Mouse (Mus musculus) erythroblast, embryonic 14.5 days (primary cell): ENCODE results near the gene Slc44a2.

Experiments
- GATA1 ChIP-seq: IDR thresholded peaks from 2 replicates; pipeline ENCODE4 v1.6.1; 2012; ENCODE audit warnings: low read length, inconsistent platforms, mixed read lengths
- TAL1 ChIP-seq: IDR thresholded peaks from 3 replicates; pipeline ENCODE4 v1.6.1; 2012; ENCODE audit warnings: low read length, inconsistent platforms, mixed read lengths

GRCm38 (mm10) chr9:21372508-21372907 lies 52.0 kb downstream of the Slc44a2 start:
- TF ChIP-seq TAL1: no peak
- TF ChIP-seq GATA1: no peak
